Mouse (Mus musculus) lung, embryonic 16.5 days (tissue): ENCODE data around the gene Ap5b1. TPM values are rescaled to one million over a fixed set of nuclear protein-coding genes. Genes with fewer than 3 reads are reported as not detected.

Source experiments
- ATAC-seq: fragments of 200-750 bp; cut with Nextera tagmentation; 2 replicates; pipeline ENCODE4 v1.8.0; 2017; ENCODE audit warnings: low read depth, mild to moderate bottlenecking, moderate library complexity
- H3K27ac ChIP-seq: fragments of 300-500 bp; sonication (generic); 2 replicates; pipeline ENCODE4 v1.5.1; 2014; ENCODE audit warnings: mild to moderate bottlenecking, control low read depth, low read length
- H3K27me3 ChIP-seq: fragments of 300-500 bp; sonication (generic); 2 replicates; pipeline ENCODE4 v1.6.1; 2014; ENCODE audit warnings: low read depth, low read length, mixed read lengths; ENCODE audit not compliant: control insufficient read depth, insufficient read depth
- H3K36me3 ChIP-seq: fragments of 300-500 bp; sonication (generic); 2 replicates; pipeline ENCODE4 v1.6.1; 2014; ENCODE audit warnings: low read length; ENCODE audit not compliant: control insufficient read depth, insufficient read depth
- H3K4me1 ChIP-seq: fragments of 300-500 bp; sonication (generic); replicated peaks from 2 replicates; pipeline ENCODE4 v1.6.1; 2014; ENCODE audit warnings: low read length, mixed read lengths; ENCODE audit not compliant: control insufficient read depth, insufficient read depth
- H3K4me2 ChIP-seq: fragments of 300-500 bp; sonication (generic); 2 replicates; pipeline ENCODE4 v1.6.1; 2014; ENCODE audit warnings: low read depth, low read length, control low read depth
- H3K4me3 ChIP-seq: fragments of 300-500 bp; sonication (generic); 2 replicates; pipeline ENCODE4 v1.5.1; 2014; ENCODE audit warnings: mild to moderate bottlenecking, low read length, control low read depth
- H3K9ac ChIP-seq: fragments of 300-500 bp; sonication (generic); 2 replicates; pipeline ENCODE4 v1.6.1; 2014; ENCODE audit warnings: low read length, control low read depth
- H3K9me3 ChIP-seq: fragments of 300-500 bp; sonication (generic); 2 replicates; pipeline ENCODE4 v1.6.1; 2016; ENCODE audit warnings: low read length; ENCODE audit not compliant: control insufficient read depth
- WGBS: fragments of 180-500 bp; shearing (Covaris S2); extraction: QIAGEN DNeasy Blood & Tissue Kit; methylation state at CpG from one replicate; pipeline ENCODE4 v1.1.7; 2014; 5-methylcytosine and 5-hydroxymethylcytosine counted together
- polyA plus RNA-seq: library from polyadenylated mRNA; unstranded; fragments of >200 nt; fragmentation: Nextera tagmentation; extraction: Ambion mirVana; gene quantifications from 2 replicates; pipeline ENCODE4 v1.2.1, GENCODE M21; 2015

Ap5b1 gene
- polyA plus RNA-seq, 1 experiment from 2014 or later = 6.1 TPM

- no peak for ATAC-seq
- Histone ChIP-seq H3K9ac (no peak overlapping the region), H3K4me2 (no peak overlapping the region), H3K27me3 (no peaks in the 10 kb centered on the region), H3K27ac (no peak overlapping the region), H3K4me1 (peaks cover 12% of the 10 kb centered on the region), H3K36me3 (peaks cover 34% of the 10 kb centered on the region), H3K9me3 (no peaks in the 10 kb centered on the region), H3K4me3 (no peak overlapping the region)
- 83% methylated on average over 7 of the region's 7 CpGs for WGBS
These were observed 35.8 kb downstream of the Ap5b1 start for GRCm38 (mm10) chr19:5603664-5604063.

- Histone ChIP-seq H3K4me1 (peaks cover 18% of the 10 kb centered on the region), H3K36me3 (peaks cover 34% of the 10 kb centered on the region), H3K4me3 (no peak overlapping the region), H3K9ac (no peak overlapping the region), H3K27me3 (no peaks in the 10 kb centered on the region), H3K4me2 (no peak overlapping the region), H3K27ac (no peak overlapping the region), H3K9me3 (no peaks in the 10 kb centered on the region)
- 87% methylated on average over 7 of the region's 7 CpGs for WGBS
- ATAC-seq = no peak
These were observed 37.3 kb downstream of the Ap5b1 start for GRCm38 (mm10) chr19:5605126-5605525.

GRCm38 (mm10) chr19:5606196-5606595, 38.4 kb downstream of the Ap5b1 start:
- Histone ChIP-seq H3K4me2 (no peak overlapping the region), H3K27ac (no peak overlapping the region), H3K9me3 (no peaks in the 10 kb centered on the region), H3K9ac (no peak overlapping the region), H3K4me3 (no peak overlapping the region), H3K36me3 (peaks cover 34% of the 10 kb centered on the region), H3K4me1 (peaks cover 24% of the 10 kb centered on the region), H3K27me3 (no peaks in the 10 kb centered on the region)
- ATAC-seq = no peak
- 71% methylated on average over 8 of the region's 8 CpGs for WGBS

- Histone ChIP-seq H3K9ac (no peak overlapping the region), H3K4me2 (no peak overlapping the region), H3K4me1 (peaks cover 19% of the 10 kb centered on the region), H3K4me3 (no peak overlapping the region), H3K9me3 (no peaks in the 10 kb centered on the region), H3K36me3 (peaks cover 34% of the 10 kb centered on the region), H3K27ac (no peak overlapping the region), H3K27me3 (no peaks in the 10 kb centered on the region)
- no peak for ATAC-seq
- 93% methylated on average over 26 of the region's 26 CpGs for WGBS
These were observed 40.0 kb downstream of the Ap5b1 start for GRCm38 (mm10) chr19:5607705-5608410.

- no peak overlapping the region for H3K27ac ChIP-seq
- 93% methylated on average over 13 of the region's 13 CpGs for WGBS
- peak overlapping the region; percentile 72 for H3K4me2 ChIP-seq
- peaks cover 32% of the 10 kb centered on the region for H3K36me3 ChIP-seq
- ATAC-seq = no peak
- peaks cover 13% of the 10 kb centered on the region for H3K4me1 ChIP-seq
- peak overlapping the region; percentile 76 for H3K9ac ChIP-seq
- no peaks in the 10 kb centered on the region for H3K9me3 ChIP-seq
- H3K27me3 ChIP-seq = no peaks in the 10 kb centered on the region
- peak overlapping the region; percentile 60 for H3K4me3 ChIP-seq
These were observed 40.9 kb downstream of the Ap5b1 start for GRCm38 (mm10) chr19:5608707-5609106.

- ATAC-seq = no peak
- peak overlapping the region; percentile 93 for H3K27ac ChIP-seq
- 44% methylated on average over 10 of the region's 10 CpGs for WGBS
These were observed 41.3 kb downstream of the Ap5b1 start for GRCm38 (mm10) chr19:5609171-5609546.

GRCm38 (mm10) chr19:5609547-5610404, 42.0 kb downstream of the Ap5b1 start, which contains the start of gene Kat5:
Kat5 (minus strand) TSS chr19:5610237.
- Histone ChIP-seq H3K9me3 (no peaks in the 10 kb centered on the region), H3K4me2 (peak within 1 kb of the TSS; percentile 72), H3K4me3 (peak within 1 kb of the TSS; percentile 60), H3K27me3 (no peaks in the 10 kb centered on the region), H3K4me1 (peaks cover 13% of the 10 kb centered on the region), H3K9ac (peak within 1 kb of the TSS; percentile 76), H3K36me3 (peaks cover 27% of the 10 kb centered on the region), H3K27ac (peak within 1 kb of the TSS; percentile 93)
- ATAC-seq = peak; percentile 93
- 1% methylated on average over 46 of the region's 55 CpGs for WGBS

More at GRCm38 (mm10) chr19:5609171-5609546, 41.3 kb downstream of the Ap5b1 start:
- Histone ChIP-seq H3K4me1 (peaks cover 13% of the 10 kb centered on the region), H3K36me3 (peaks cover 32% of the 10 kb centered on the region), H3K4me3 (peak overlapping the region; percentile 60), H3K27me3 (no peaks in the 10 kb centered on the region), H3K9me3 (no peaks in the 10 kb centered on the region), H3K4me2 (peak overlapping the region; percentile 72), H3K9ac (peak overlapping the region; percentile 76)

GRCm38 (mm10) chr19:5611973-5612372, 44.1 kb downstream of the Ap5b1 start:
- no peak for ATAC-seq
- Histone ChIP-seq H3K9me3 (no peaks in the 10 kb centered on the region), H3K4me1 (peaks cover 22% of the 10 kb centered on the region), H3K4me3 (no peak overlapping the region), H3K36me3 (peaks cover 10% of the 10 kb centered on the region), H3K27me3 (no peaks in the 10 kb centered on the region), H3K9ac (no peak overlapping the region), H3K4me2 (no peak overlapping the region), H3K27ac (no peak overlapping the region)
- WGBS = 64% methylated on average over 1 of the region's 1 CpGs

- Histone ChIP-seq H3K4me3 (no peak overlapping the region), H3K27me3 (no peaks in the 10 kb centered on the region), H3K4me1 (peaks cover 22% of the 10 kb centered on the region), H3K4me2 (no peak overlapping the region), H3K9me3 (no peaks in the 10 kb centered on the region), H3K36me3 (0 out of 2 replicates have a peak, but pooled peaks cover 2% of the 10 kb centered on the region), H3K9ac (no peak overlapping the region), H3K27ac (no peak overlapping the region)
- no peak for ATAC-seq
- WGBS = 56% methylated on average over 3 of the region's 3 CpGs
These were observed 45.1 kb downstream of the Ap5b1 start for GRCm38 (mm10) chr19:5612762-5613411.
